17 mouse cellular contexts compared by ENCODE assay signal in the genomic region with DNA sequence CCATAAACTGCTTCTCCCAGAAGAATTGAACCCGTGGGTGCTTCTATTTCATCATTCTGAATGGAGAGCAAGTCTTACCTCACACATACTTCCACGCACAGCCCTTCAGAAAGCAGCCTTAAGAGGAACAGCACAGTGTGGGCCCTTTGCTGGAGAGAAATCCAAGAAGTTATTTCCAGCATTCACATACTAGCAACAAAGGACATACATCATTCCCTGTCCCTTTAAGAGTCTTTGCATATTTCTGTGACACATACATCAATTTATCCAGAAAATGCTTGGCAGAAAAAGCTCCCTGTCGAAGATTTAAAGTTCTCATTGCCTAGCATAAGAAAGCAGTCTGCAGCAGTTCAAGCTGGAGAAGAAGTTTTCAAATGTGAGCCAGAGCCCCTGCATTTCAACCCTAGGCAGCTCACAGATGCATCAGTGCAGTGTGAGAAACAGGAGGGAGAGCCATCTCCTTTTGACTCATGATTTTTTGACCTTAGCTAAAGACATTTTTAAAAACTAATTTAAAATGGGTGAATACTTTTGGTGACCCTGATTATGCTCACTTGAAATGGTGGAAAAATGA.
DNase-seq lines count a peak whose midpoint lies in the region; ATAC-seq lines count a peak whose summit lies in the region.
"Had no signal": no experiment of that assay in that cellular context is flagged by ENCODE, and none has a peak within 500 bp of the region (broad histone marks: within the 10 kb centered on the region; RNA-seq: fewer than 3 reads in every experiment).

No protein-coding gene starts in this region.

- peaks cover 28% of the 10 kb centered on the region for H3K4me1 ChIP-seq in forebrain, embryonic 15.5 days
- peaks cover 30% of the 10 kb centered on the region for H3K4me1 ChIP-seq in forebrain, embryonic 10.5 days
- H3K4me1 ChIP-seq in kidney, embryonic 16.5 days (ENCODE audit: insufficient read depth, low read length): peaks cover 18% of the 10 kb centered on the region

- H3K4me2 ChIP-seq in forebrain, embryonic 15.5 days (replicated peaks): no peak overlapping the region
- peak overlapping the region; percentile 24; the same call in 1 of the 2 replicates for H3K4me2 ChIP-seq in kidney, embryonic 16.5 days (replicated peaks; ENCODE audit: low read depth, low read length)
- H3K4me2 ChIP-seq: limb, embryonic 12.5 days; neural tube, embryonic 13.5 days had no signal

- DNase-seq in forebrain, embryonic 10.5 days (ENCODE audit: extremely low spot score, low spot score): no peak
- no peak for DNase-seq in kidney, adult 18-20 months
- DNase-seq in right cerebral cortex, adult 2 months (ENCODE audit: low spot score in 2 of 2): peak; percentile 35
- no peak for DNase-seq in right cerebral cortex, postnatal 36 days (ENCODE audit: low spot score in 2 of 2)
- DNase-seq in gastrocnemius, postnatal 36 days: no peak
- DNase-seq in urinary bladder, postnatal 14 days (ENCODE audit: low spot score): no peak
- DNase-seq: adrenal gland, postnatal 25 days; B cell, adult 2 months; cerebellum, adult 11-12 months; kidney, postnatal 36 days; liver, postnatal 0 days; right cerebral cortex, adult 18-20 months; thymus, postnatal 25 days had no signal

- H3K9me3 ChIP-seq in forebrain, embryonic 15.5 days: no peaks in the 10 kb centered on the region
- H3K9me3 ChIP-seq in forebrain, embryonic 10.5 days: no peaks in the 10 kb centered on the region
- no peaks in the 10 kb centered on the region for H3K9me3 ChIP-seq in kidney, embryonic 16.5 days (ENCODE audit: low read length)
- H3K9me3 ChIP-seq: limb, embryonic 12.5 days; neural tube, embryonic 13.5 days had no signal

- no peaks in the 10 kb centered on the region for H3K27me3 ChIP-seq in forebrain, embryonic 15.5 days
- peaks cover 22% of the 10 kb centered on the region for H3K27me3 ChIP-seq in forebrain, embryonic 10.5 days (ENCODE audit: poor library complexity, severe bottlenecking)
- no peaks in the 10 kb centered on the region for H3K27me3 ChIP-seq in kidney, embryonic 16.5 days (ENCODE audit: insufficient read depth, low read length)
- H3K27me3 ChIP-seq: neural tube, embryonic 13.5 days had no signal

- 44% methylated on average over 3 of the region's 3 CpGs for WGBS in forebrain, embryonic 15.5 days
- 73% methylated on average over 3 of the region's 3 CpGs for WGBS in forebrain, embryonic 10.5 days
- WGBS in kidney, embryonic 16.5 days: 38% methylated on average over 3 of the region's 3 CpGs

- intact Hi-C loops in gastrocnemius, postnatal 36 days (cut with DNase I): no loop called here

- no peak overlapping the region for H3K9ac ChIP-seq in forebrain, embryonic 15.5 days (replicated peaks)
- H3K9ac ChIP-seq in kidney, embryonic 16.5 days (replicated peaks; ENCODE audit: low read length): 0 out of 2 replicates have a peak overlapping the region, but pooled peaks have one; percentile 37
- H3K9ac ChIP-seq: limb, embryonic 12.5 days; liver, postnatal 0 days; neural tube, embryonic 13.5 days had no signal

- peak overlapping the region; percentile 34 for H3K27ac ChIP-seq in forebrain, embryonic 15.5 days (replicated peaks)
- no peak overlapping the region for H3K27ac ChIP-seq in forebrain, embryonic 10.5 days
- peak overlapping the region; percentile 80 for H3K27ac ChIP-seq in kidney, embryonic 16.5 days (ENCODE audit: low read length)
- H3K27ac ChIP-seq: limb, embryonic 12.5 days had no signal

- no peaks in the 10 kb centered on the region for H3K36me3 ChIP-seq in forebrain, embryonic 15.5 days
- no peaks in the 10 kb centered on the region for H3K36me3 ChIP-seq in forebrain, embryonic 10.5 days (replicated peaks)
- H3K36me3 ChIP-seq in kidney, embryonic 16.5 days (ENCODE audit: insufficient read depth, low read length): no peaks in the 10 kb centered on the region
- H3K36me3 ChIP-seq: limb, embryonic 12.5 days; neural tube, embryonic 13.5 days had no signal

- H3K4me3 ChIP-seq in forebrain, embryonic 15.5 days: no peak overlapping the region
- no peak overlapping the region for H3K4me3 ChIP-seq in forebrain, embryonic 10.5 days
- H3K4me3 ChIP-seq in kidney, embryonic 16.5 days (ENCODE audit: low read length): 0 out of 2 replicates have a peak overlapping the region, but pooled peaks have one; percentile 10
- H3K4me3 ChIP-seq: limb, embryonic 12.5 days; neural tube, embryonic 13.5 days had no signal

- ATAC-seq in forebrain, embryonic 15.5 days (replicated peaks): no peak
- ATAC-seq in kidney, embryonic 16.5 days (ENCODE audit: low FRiP score, low TSS enrichment): peak; percentile 84
- ATAC-seq: liver, postnatal 0 days had no signal

Comparison
In these comparisons a context has a peak if more than half of its experiments do, and no peak if none do; other contexts are left out.
1. DNase-seq: peak in right cerebral cortex, adult 2 months (2 of 2); none in forebrain, embryonic 10.5 days (single experiment), kidney, adult 18-20 months (single experiment), right cerebral cortex, postnatal 36 days (0 of 2), gastrocnemius, postnatal 36 days (0 of 2) and urinary bladder, postnatal 14 days (single experiment).